Mouse (Mus musculus): ENCODE results near the gene Dll1. TPM values are rescaled to one million over a fixed set of nuclear protein-coding genes. Genes with fewer than 3 reads are reported as not detected.

Gene Dll1
- polyA plus RNA-seq, 1 experiment from 2014 or later = 1.9 TPM

- ATAC-seq (peak; percentile 9; the same call in 1 of the 2 replicates), DNase-seq (no peak)
- H3K36me3 ChIP-seq (replicated peaks; ENCODE audit: insufficient read depth, low read length) = no peaks in the 10 kb centered on the region
- no peak overlapping the region; the same call in 1 of the 2 replicates for H3K9ac ChIP-seq (replicated peaks)
- H3K4me3 ChIP-seq (ENCODE audit: low read depth, low read length) = peak overlapping the region; percentile 32; the same call in 1 of the 2 replicates
- peaks cover 18% of the 10 kb centered on the region for H3K4me1 ChIP-seq (ENCODE audit: insufficient read depth)
- WGBS (ENCODE audit: insufficient replicate concordance) = 16% methylated on average over 22 of the region's 22 CpGs
- H3K27ac ChIP-seq (ENCODE audit: low read depth) = no peak overlapping the region
- no peaks in the 10 kb centered on the region for H3K9me3 ChIP-seq (ENCODE audit: low read length)
- peaks cover 36% of the 10 kb centered on the region for H3K27me3 ChIP-seq (ENCODE audit: insufficient read depth, low read length)
- peak overlapping the region; percentile 65 for H3K4me2 ChIP-seq (ENCODE audit: low read depth, low read length)
- no peak for TF ChIP-seq CTCF (IDR thresholded peaks at IDR 0.05; ENCODE audit: low read depth)
- TF ChIP-seq EP300 (IDR thresholded peaks at IDR 0.05; ENCODE audit: low read depth) = no peak
Observed at GRCm38 (mm10) chr17:15381092-15381860, 4.6 kb upstream of the Dll1 start.

- Histone ChIP-seq H3K4me3 (ENCODE audit: low read depth, low read length) (peak overlapping the region; percentile 32), H3K9ac (replicated peaks) (no peak overlapping the region; the same call in 1 of the 2 replicates)
- TF ChIP-seq EP300 (IDR thresholded peaks at IDR 0.05; ENCODE audit: low read depth) = no peak
- TF ChIP-seq CTCF (IDR thresholded peaks at IDR 0.05; ENCODE audit: low read depth) = no peak
Observed at GRCm38 (mm10) chr17:15380641-15381051, 4.0 kb upstream of the Dll1 start.

GRCm38 (mm10) chr17:15379741-15380526 lies 3.3 kb upstream of the Dll1 start:
- Histone ChIP-seq H3K9ac (replicated peaks) (no peak overlapping the region), H3K27me3 (ENCODE audit: insufficient read depth, low read length) (peaks cover 46% of the 10 kb centered on the region), H3K4me2 (ENCODE audit: low read depth, low read length) (peak overlapping the region; percentile 65), H3K4me1 (ENCODE audit: insufficient read depth) (peaks cover 20% of the 10 kb centered on the region), H3K9me3 (ENCODE audit: low read length) (no peaks in the 10 kb centered on the region), H3K27ac (ENCODE audit: low read depth) (no peak overlapping the region), H3K36me3 (replicated peaks; ENCODE audit: insufficient read depth, low read length) (no peaks in the 10 kb centered on the region), H3K4me3 (ENCODE audit: low read depth, low read length) (peak overlapping the region; percentile 32)
- WGBS (ENCODE audit: insufficient replicate concordance) = 20% methylated on average over 17 of the region's 17 CpGs
- no peak for TF ChIP-seq EP300 (IDR thresholded peaks at IDR 0.05; ENCODE audit: low read depth)
- TF ChIP-seq CTCF (IDR thresholded peaks at IDR 0.05; ENCODE audit: low read depth) = no peak
- ATAC-seq (no peak), DNase-seq (no peak)

More at GRCm38 (mm10) chr17:15380641-15381051, 4.0 kb upstream of the Dll1 start:
- Histone ChIP-seq H3K27me3 (ENCODE audit: insufficient read depth, low read length) (peaks cover 40% of the 10 kb centered on the region), H3K4me1 (ENCODE audit: insufficient read depth) (peaks cover 20% of the 10 kb centered on the region), H3K27ac (ENCODE audit: low read depth) (no peak overlapping the region), H3K9me3 (ENCODE audit: low read length) (no peaks in the 10 kb centered on the region), H3K4me2 (ENCODE audit: low read depth, low read length) (peak overlapping the region; percentile 65), H3K36me3 (replicated peaks; ENCODE audit: insufficient read depth, low read length) (no peaks in the 10 kb centered on the region)
- DNase-seq = peak; percentile 55
- 1% methylated on average over 27 of the region's 27 CpGs for WGBS (ENCODE audit: insufficient replicate concordance)
- peak; percentile 30; the same call in 1 of the 2 replicates for ATAC-seq

- Histone ChIP-seq H3K27me3 (ENCODE audit: insufficient read depth, low read length) (peaks cover 56% of the 10 kb centered on the region), H3K4me3 (ENCODE audit: low read depth, low read length) (no peak overlapping the region), H3K4me2 (ENCODE audit: low read depth, low read length) (no peak overlapping the region), H3K9ac (replicated peaks) (no peak overlapping the region), H3K4me1 (ENCODE audit: insufficient read depth) (peaks cover 23% of the 10 kb centered on the region), H3K9me3 (ENCODE audit: low read length) (no peaks in the 10 kb centered on the region), H3K27ac (ENCODE audit: low read depth) (no peak overlapping the region), H3K36me3 (replicated peaks; ENCODE audit: insufficient read depth, low read length) (no peaks in the 10 kb centered on the region)
- no peak for DNase-seq
- no peak for ATAC-seq
- 16% methylated on average over 15 of the region's 15 CpGs for whole genome bisulfite sequencing (ENCODE audit: insufficient replicate concordance)
- TF ChIP-seq EP300 (IDR thresholded peaks at IDR 0.05; ENCODE audit: low read depth) (no peak), CTCF (IDR thresholded peaks at IDR 0.05; ENCODE audit: low read depth) (no peak)
Observed at GRCm38 (mm10) chr17:15378413-15379109, 1.9 kb upstream of the Dll1 start.

- TF ChIP-seq CTCF (IDR thresholded peaks at IDR 0.05; ENCODE audit: low read depth) = peak; percentile 63
- TF ChIP-seq EP300 (IDR thresholded peaks at IDR 0.05; ENCODE audit: low read depth) = no peak
- WGBS (ENCODE audit: insufficient replicate concordance) = 3% methylated on average over 1 of the region's 1 CpGs
- Histone ChIP-seq H3K4me3 (ENCODE audit: low read depth, low read length) (no peak overlapping the region), H3K36me3 (replicated peaks; ENCODE audit: insufficient read depth, low read length) (no peaks in the 10 kb centered on the region), H3K4me2 (ENCODE audit: low read depth, low read length) (no peak overlapping the region), H3K9ac (replicated peaks) (no peak overlapping the region), H3K27ac (ENCODE audit: low read depth) (no peak overlapping the region), H3K4me1 (ENCODE audit: insufficient read depth) (peaks cover 23% of the 10 kb centered on the region), H3K9me3 (ENCODE audit: low read length) (no peaks in the 10 kb centered on the region), H3K27me3 (ENCODE audit: insufficient read depth, low read length) (peaks cover 62% of the 10 kb centered on the region)
- DNase-seq (no peak), ATAC-seq (no peak)
Observed at GRCm38 (mm10) chr17:15377901-15378300, 1.2 kb upstream of the Dll1 start.

Measured in liver, postnatal 0 days (tissue).